Mouse (Mus musculus) naive thymus-derived CD4-positive, alpha-beta T cell, adult 5 months (primary cell): ENCODE data around the gene Snrpa. TPM values are rescaled to one million over a fixed set of nuclear protein-coding genes. Genes with fewer than 3 reads are reported as not detected.

ENCODE experiments used
- polyA plus RNA-seq: library from polyadenylated mRNA; unstranded; fragments of 100-300 nt; shearing (Covaris generic); gene quantifications from one replicate; pipeline ENCODE4 v1.2.1, GENCODE M21; 2017

The Snrpa gene
- 61.7 TPM for polyA plus RNA-seq

DNA sequence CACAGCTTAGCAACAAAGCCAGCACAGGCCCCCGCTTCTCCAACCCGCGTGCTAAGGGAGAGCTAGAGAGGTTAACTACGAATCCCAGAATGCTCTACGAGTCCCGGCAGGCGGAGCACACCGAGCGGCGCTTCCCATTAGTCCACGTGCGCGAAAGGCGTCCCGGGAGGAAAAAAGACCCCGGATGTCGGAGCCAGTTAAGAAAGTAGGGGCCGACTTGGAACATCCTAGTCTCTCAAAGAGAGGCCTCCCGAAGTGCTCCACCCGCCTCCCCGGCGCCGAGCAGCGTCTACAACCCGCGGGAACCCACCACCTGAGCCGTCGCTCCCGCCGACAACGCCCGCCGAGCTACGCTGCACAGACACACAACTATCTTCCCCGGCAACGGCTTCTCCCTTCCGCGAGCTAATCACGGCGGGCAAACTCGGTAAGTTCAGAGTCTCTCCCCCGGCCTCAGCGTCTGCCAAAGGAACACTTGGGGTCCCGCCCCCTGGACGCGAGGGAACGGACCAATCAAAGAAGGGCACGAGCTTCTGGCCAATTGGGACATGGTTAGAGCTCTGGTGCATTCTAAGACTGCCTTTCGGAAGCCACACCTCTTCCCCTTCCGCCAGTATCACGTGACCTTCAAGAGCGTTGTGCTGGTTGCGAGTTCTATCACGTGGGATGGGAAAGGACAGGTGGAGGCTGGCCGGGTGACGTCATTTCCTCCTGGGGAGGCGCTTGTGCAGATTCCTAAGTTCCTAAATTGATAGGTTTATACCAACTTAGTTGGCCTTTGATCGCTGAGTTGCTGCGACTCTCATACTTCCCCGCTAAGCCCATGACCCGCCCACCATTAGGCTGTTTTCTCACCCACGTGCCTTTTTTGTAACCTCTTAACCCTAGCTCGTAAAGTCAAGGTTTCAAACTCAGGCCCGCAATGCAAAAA lies at the start of gene Snrpa, which contains the start of gene BC024978:
TSS of gene Snrpa (minus strand) at position 591 of the 931 bp plus-strand sequence.
TSS of gene BC024978 (plus strand) at position 101 of the 931 bp plus-strand sequence.

DNA sequence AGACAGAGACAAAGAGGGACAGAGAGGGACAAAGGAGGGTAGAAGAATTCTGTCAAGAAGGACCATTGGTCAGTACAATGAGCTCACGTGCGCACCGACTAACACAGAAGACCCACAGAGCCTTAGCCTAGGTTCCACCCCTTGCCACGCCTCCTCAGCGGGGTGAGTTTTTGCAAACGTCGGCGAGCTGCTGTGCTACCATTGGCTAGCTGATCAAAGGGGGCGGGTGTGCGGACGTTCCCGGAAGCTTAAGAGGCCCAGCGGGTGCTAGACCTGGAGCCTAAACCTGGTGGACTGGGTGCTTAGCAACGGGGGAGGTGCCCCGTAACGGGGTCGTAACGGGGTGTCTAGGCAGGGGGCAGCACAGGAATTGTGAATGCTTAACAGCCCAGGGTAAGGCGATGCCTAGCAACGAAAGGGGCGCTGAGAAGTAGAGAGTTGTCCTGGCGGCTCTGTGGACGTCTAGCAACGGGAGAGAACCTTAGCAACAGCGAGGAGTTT lies 36.8 kb upstream of the Snrpa start, which contains the start of gene Coq8b:
TSS of gene Coq8b (plus strand) at position 243 of the 501 bp plus-strand sequence.

DNA sequence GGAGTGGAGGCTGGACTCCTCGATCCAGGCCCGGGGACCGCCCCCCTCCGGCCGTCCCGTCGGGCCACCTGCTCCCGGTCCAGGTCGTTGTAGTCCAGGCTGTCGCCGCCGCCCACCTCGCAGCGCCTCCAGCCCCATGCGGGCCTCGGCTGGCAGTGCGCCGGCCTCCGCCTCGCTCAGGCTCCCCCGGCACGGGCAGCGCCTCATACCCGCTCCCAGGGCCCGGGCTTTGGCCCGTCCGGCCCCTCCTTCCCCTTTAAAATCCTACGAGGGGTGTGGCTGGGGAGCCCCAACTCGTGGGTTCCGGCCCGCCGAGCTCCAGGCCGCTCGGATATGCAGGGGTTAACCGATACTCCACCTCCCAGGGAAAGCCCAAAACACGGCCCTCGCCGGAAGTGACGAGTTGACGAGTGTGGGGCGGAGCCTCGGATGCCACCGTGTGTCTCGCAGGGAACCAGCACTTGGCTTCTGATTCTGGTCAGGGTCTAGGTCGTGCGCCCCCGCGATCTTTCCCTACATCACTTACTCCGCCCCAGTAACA lies 32.3 kb upstream of the Snrpa start, which contains the start of gene Itpkc:
TSS of gene Itpkc (minus strand) at position 381 of the 541 bp plus-strand sequence.

GRCm38 (mm10) chr7:27180837-27181695 lies 15.0 kb downstream of the Snrpa start, which contains the start of the genes Gm21983 and Mia:
TSS of gene Gm21983 (minus strand) at chr7:27181086.
TSS of gene Mia (minus strand) at chr7:27181157.

GRCm38 (mm10) chr7:27178324-27179216 lies 17.5 kb downstream of the Snrpa start, which contains the start of gene Rab4b:
TSS of gene Rab4b (minus strand) at chr7:27178896.

DNA sequence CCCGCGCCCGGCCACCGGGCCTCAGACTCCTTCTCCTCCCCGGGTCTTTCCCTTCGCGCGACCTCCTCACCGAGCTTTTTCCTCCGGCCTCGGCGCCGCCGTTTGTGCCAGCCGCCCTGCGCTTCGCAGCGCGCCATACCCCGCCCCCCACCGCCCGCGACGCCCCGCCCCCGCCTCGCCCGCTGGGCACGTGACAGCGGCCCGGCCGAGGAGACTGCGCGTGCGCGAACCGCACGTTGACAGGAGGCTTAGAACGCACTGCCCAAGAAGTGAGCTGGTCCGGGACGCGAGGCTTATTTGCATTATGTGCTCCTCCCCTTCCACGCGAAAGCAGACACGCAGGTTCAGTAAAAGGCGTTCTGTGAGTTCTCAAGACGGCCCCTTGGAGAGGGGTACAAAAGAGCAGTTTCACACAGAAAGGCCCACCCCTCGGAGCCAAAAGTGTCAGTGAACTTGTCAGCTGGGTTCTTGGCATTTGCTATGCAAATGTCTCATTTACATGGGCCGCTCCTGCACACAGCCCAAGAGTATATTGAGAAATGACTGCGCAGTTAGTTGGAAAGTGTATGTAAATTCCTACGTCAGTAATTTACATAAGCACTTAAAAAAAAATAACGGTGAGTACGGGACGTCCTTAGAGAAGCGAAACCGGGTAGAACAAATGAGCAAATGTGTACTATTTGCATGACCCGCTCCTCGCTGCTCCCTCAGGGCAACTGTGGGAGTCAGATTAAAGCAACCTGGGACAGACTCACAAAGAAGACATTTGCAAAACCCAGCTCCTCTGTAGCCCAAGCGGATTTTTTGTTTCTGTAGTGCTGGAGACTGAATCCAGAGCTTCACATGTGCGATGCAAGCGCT lies 29.2 kb downstream of the Snrpa start, which contains the start of gene Egln2:
TSS of gene Egln2 (minus strand) at position 189 of the 861 bp plus-strand sequence.

GRCm38 (mm10) chr7:27153205-27153764 lies 42.8 kb downstream of the Snrpa start, which contains the start of gene Cyp2t4:
TSS of gene Cyp2t4 (plus strand) at chr7:27153714.

Other genes with a start within 250 kb of the Snrpa start
- not detected for gene Cyp2a12, start 167.2 kb downstream of the Snrpa start, polyA plus RNA-seq
- not detected for gene Cyp2f2, start 76.4 kb downstream of the Snrpa start, polyA plus RNA-seq
- gene Cyp2t4, start 42.6 kb downstream of the Snrpa start, polyA plus RNA-seq, result not detected
- 68.6 TPM for gene Egln2, start 29.5 kb downstream of the Snrpa start, polyA plus RNA-seq
- gene Rab4b, start 17.4 kb downstream of the Snrpa start, polyA plus RNA-seq, result 140 TPM
- not detected for gene Gm21983, start 15.2 kb downstream of the Snrpa start, polyA plus RNA-seq
- 1.6 TPM for gene Mia, start 15.1 kb downstream of the Snrpa start, polyA plus RNA-seq
- gene BC024978, start 490 bp downstream of the Snrpa start, polyA plus RNA-seq, result 0.83 TPM
- gene Itpkc, start 32.4 kb upstream of the Snrpa start, polyA plus RNA-seq, result 12.6 TPM
- 17.6 TPM for gene Coq8b, start 36.8 kb upstream of the Snrpa start, polyA plus RNA-seq
- 0.91 TPM for gene Numbl, start 62.2 kb upstream of the Snrpa start, polyA plus RNA-seq
- not detected for gene Ltbp4, start 141.4 kb upstream of the Snrpa start, polyA plus RNA-seq
- gene Shkbp1, start 159.7 kb upstream of the Snrpa start, polyA plus RNA-seq, result 48.4 TPM
- not detected for gene Gm20479, start 161.1 kb upstream of the Snrpa start, polyA plus RNA-seq